Mouse (Mus musculus) cerebellum, adult 8-10 months (tissue): Measurements from ENCODE around the gene Dock10.

Source experiments
- DNase-seq: peaks from one replicate; pipeline ENCODE4 v3.0.0; 2022

The Dock10 gene

DNA sequence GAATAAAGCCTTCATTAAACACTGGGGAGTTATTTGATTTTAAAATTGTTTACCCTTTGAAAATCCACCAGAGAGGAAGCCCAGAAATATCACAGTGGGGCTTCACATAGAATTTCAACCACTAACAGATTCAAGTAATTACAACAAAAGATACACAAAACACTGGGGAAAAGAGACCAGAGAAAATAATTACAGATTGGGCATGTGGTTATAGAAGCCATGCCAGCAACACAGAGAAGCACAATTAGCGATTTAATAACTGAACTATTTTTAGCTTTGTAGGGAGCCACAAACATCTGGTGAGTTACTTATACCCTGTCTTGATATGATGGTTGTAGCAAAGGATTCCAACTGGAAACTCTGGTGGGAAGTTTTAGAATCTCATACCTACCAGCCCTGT lies 104.2 kb downstream of the Dock10 start:
- no peak for DNase-seq

DNA sequence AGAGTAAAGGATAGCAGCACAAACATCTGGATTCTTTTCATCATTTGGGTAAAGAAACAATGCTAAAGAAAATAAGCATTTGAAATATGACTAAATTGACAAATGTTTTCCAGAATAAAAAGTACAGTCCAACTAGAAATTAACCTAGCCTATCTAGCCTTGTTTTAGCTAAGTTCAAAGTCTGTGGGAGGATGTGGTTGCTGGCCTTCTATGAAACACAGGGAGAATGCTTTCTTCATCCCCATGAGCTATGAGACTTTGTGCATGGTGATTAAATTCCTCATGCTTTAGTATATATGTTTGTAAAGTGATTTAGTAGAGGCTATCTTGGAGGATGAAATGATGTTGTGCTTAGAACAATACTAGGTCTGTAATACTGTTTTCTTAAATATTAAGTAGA lies 105.5 kb downstream of the Dock10 start:
- DNase-seq: no peak

DNA sequence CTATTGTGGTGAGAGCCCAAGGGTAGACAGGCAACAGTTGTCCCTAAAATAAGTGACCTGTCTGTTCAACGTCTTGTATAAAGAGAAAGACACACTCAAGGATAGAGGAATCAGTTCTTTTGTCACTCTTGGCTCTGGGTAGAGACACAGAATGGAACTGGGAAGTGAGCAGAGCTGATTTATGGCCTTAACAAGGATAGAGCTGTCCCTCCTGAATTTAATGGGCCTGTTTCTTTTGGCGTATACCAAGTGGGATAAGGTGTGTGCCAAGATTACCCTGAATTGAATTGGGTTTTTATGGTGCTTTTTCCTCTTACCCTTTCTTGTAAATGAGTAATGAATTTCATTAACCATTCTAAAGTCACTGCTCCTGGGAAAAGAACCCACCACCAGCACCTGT lies 106.2 kb downstream of the Dock10 start:
- DNase-seq: no peak

DNA sequence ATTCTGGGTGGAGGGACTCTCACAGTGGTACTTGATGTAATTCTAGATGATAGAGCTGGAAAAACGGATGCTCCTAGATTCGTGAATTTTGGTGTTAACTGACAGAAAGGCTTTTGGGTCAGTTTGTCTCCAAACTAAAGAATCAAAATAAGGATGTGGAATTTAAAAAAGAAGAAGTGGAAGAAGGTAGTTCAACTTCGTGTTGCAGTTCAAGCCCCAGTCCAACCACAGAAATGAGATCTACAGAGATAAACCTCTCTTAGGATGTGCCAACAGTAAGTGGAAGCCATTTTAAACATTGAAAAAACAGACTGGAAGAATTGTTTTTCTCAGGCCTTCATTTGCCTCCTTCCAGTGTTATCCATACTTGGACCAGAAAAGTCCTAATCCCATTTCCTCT lies 111.7 kb downstream of the Dock10 start:
- DNase-seq: no peak

DNA sequence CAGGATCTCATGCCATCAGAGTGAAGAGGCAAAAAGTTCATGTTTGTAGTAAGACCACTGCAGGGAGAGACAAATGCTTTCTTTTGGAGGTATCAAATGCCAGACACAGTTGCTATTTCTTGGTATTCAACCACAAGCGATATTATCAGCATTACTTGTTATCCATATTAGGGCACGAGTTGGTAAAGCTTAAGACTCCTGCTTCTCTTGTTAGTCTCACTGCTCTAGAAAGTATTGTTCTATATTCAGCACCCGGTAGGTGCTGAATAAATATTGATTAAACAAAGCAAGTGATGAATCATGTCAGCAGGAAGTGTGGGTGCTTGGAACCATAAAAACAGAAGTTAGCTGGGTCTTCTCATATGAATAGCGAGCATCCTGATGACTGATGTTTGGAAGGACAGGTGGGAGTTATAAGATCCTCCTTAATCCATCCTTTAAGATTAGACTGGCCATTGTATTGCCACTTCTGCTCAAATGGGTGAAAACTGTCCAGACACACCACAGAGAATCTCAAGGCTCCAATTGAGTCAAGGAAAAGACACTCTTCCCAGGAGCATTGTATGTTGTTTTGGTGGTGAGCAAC lies 114.4 kb downstream of the Dock10 start:
- no peak for DNase-seq

DNA sequence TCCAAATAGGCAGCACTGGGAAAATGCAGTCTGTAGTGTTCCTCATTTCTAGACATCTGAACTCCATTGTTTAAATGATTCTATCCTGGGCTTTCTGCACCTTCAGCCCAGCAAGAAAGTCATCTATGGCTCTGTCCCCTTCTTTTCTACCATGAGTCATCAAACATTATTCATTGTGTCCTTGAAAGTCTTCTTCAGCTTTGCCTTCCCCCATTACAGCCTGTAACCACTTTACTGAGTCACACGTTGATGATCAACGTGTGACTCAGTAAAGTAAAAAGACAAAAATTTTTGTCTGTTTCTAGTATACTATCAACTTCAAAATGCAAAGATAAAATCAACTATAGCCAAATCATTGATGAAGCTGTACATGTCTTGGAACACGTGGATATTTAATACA lies 116.5 kb downstream of the Dock10 start:
- no peak for DNase-seq

DNA sequence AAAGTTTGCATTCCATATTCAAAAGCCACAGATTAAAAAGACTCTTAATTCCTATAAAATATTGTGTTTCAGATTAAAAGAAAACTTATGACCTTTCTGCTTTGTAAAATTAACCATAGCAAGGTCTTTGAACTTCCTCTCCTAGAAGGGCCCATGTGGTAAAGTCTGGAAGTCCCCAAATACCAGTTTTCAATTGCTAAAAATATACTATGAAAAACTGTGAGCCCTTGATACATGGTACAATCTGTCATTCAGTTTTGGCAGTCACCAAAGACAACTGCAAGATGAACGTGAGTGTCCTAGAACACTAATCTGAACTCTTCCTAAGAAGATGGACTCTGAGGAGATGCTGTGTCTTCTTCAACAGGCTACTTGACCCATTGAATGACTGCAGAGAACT lies 117.0 kb downstream of the Dock10 start:
- no peak for DNase-seq

DNA sequence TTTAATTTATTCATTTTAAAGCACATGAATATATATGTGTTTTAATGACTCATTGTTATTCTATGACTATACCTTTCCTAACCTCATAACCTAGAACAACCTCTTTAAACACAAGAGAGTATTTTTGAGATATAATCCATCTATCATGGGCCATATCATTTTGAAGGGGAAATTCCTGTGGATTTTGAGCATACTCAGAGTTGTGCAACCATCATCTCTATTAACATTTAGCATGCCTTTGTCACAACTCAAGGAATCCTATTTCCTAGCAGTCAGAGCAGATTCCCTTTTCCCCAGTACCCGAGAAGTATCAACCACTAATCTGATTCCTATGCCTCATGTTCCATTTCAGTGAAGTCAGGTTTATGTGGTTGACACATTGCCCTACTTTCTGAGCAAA lies 118.8 kb downstream of the Dock10 start:
- no peak for DNase-seq

DNA sequence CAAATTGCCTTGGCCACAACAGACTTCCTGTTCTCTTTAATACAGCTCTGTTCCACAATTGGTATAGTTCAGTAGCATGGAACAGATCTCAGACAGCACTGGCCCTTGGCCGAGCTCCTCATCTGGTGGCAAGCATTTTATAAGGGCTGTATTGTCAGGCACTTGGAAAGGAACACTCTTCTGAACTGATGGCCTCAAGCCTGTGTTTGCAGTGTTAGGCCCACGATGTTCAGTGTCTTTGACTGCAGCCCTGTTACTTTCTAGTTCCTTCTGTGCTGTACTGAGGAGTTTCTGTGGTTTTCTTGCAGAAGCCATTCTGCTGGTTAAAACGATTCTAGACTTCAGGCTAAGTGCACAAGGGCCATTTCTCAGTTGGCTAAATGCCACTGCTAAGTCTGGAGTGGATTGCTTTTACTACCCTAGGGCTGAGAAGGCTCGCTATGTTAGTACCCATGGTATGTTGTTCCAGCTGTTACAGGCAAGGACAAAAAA lies 121.1 kb downstream of the Dock10 start:
- peak; percentile 1 for DNase-seq

DNA sequence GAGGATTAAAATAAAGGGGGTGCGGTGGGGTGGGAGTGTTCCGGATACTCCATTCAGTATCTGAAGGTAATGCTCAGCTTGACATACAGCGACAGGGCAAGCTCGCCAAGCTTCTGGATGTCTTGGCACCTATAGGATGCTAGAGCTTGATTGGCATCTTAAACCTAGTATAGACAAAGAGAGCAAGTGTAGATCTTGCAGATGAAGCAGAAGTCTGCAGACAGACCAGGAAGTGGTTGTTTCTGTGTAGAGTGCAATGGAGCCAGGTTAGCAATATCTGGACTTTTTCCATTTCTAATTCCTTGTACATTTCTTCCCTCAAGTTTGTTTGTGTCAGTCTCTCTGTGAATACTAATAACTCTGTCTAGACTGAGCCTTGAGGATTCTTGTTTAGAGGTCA lies 122.5 kb downstream of the Dock10 start:
- DNase-seq: no peak

DNA sequence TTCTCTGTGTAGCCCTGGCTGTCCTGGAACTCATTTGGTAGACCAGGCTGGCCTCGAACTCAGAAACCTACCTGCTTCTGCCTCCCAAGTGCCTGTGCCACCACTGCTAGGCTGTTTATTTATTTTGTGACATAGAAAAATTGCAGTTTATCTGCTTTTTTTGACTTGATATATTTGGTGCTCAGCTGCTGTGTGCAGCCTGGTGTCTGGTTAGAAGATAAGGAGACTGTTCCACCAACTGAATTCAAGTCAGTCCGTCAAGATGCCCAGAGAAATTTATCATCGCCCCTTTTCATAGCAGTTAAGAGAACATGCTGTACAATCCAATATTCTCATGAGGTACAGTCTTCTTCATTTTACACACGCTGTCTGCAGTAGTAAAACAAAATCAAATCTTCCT lies 124.8 kb downstream of the Dock10 start:
- DNase-seq: no peak

DNA sequence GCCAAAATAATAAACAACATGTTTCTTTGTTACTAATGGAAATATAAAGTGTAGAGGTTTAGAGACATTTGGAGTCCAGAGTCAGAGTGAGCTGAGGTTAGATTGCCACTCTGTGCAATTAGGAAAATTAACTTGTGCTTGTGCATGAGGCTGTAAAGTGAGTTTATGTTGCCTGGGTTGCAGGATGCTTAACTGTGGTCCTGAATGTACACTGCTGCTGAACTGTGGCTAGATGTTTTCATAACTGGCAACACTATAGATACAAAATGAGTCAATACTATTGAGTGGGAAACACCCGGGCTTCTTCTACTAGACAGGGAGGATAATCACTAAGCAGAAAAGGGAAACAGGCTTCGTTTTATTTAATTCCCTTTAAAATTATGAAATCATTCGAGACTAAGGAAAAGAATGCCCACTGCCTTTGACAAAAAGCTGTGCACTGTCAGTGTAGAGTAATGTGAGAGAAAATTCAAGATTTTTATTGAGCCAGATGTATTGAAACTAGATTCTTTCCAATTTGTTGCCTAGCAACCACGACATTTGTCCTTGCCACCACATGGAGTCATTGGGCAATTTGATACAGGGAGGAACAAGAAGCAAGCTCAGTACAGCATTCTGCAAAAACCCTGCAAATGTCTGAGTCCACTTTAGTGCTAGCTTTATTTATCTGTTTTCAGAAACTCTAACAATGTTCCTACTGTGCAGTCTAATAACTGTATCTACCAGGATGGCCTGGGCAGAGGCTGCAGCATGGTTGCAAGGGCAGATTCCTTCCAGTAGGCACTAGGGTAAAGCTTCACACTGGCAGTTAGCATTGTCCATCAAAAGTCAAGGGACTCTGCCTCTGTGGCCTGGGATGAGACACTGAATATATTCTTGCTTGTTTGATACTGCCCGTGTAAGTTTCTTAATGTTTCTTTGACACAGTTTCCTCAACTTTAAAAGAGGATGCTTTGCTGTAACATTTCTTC lies 127.9 kb downstream of the Dock10 start:
- DNase-seq: no peak

DNA sequence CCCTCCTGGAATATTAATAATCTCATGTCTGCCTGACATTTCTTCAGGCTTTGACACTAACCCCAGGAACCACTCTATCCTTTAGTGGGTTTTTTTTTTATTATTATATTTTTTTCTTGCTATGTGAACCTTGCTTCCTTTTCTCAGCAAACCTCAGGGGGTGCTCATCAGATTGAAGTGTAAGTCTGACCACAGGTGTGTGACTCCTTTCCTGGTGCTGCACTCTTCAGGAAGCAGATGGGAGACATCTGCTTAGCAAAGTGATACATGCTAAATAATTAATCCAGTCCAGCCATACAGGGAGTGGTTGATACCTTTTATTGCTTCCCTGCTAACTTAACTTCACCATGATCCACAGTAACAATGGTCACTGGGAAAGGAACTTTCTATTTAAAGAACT lies 130.3 kb downstream of the Dock10 start:
- no peak for DNase-seq

DNA sequence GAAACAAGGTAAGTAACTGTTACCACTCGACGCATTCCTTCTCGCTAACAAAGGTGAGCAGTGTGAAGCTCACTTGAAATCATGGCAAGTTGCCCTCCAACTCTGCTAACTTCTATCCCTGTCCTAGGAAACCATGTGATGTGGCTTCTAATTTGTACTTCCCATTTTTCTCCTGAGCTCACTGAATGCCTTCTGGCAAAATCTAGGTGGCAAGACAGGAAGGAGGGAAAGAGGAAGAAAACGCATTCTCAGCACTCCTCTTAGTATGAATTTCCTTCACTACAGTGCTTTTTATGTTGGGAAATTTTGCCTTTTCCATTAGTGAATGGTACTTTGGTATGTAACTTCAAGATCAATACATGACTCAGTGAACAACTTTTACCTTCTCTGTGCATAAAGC lies 131.5 kb downstream of the Dock10 start:
- DNase-seq: no peak

DNA sequence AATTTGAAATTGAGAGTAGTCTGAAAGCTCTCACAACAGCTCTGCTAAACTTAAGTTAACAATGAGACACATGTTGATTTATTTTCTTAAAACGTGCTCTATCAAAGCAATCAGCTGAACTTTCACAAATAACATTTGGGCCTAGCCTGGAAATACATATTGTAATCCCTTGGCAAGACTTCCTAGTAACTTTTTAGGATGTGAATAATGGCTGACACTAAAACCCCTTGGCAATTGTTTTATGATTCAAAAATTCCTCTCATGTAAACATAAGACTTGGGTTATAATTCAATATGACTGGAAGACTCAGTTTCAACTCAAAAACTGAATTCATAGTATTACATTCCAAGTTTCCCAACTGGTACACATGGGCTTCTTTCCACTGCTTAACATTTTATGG lies 133.0 kb downstream of the Dock10 start:
- no peak for DNase-seq

DNA sequence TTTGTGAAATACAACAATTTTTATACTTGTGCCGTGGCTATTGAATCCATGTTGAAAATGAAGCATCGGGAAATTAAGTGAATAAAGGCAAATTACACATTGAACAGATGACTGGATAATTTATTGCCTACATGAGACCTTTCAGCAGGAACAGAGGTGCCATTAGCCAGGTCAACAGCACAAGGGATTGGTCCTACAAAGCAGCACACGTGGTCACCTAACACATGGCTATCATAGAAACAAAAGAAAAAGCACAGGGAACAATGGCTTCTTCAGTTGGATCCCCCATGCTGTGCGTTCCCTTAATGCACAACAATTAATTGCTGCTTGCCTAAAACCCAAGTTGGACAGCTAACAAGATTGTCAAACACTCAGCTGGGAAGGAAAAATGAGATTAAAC lies 133.8 kb downstream of the Dock10 start:
- DNase-seq: no peak

DNA sequence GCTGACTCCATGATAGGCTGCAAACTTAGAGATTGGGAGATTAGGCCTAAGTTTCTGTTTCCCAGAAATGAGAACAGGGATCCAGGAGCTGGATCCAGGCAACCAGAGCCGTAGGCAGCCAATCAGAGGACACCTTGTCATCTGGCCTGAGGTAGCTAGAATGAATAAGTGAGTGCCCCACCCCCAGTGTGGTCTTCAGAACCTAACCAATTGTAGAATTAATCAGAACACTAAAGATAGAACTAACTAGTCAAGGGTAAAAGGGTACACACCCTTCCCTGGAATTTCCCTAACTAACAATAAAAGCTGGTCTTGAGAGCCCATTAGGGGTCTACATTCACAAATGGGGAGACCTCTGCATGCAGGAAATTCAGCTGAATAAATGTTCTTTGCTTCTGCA lies 135.7 kb downstream of the Dock10 start:
- no peak for DNase-seq

DNA sequence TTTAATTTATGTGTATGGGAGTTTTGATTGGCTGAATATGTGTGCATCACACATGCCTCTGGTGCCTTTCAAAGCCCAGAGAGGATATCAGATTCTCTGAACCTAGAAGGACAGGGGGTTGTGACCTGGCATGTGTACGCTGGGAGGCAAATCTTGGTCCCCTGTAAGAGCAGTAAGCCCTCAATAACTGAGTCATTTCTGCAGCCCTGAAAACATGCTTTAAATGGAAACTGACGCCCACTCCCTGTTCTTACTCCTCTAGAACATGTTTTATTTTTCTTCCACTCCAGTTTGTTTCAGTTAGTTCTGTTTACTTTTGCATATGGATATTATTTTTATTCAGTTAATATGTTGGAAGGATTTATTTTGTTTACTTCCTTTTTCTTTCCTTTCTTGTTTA lies 139.2 kb downstream of the Dock10 start:
- no peak for DNase-seq

DNA sequence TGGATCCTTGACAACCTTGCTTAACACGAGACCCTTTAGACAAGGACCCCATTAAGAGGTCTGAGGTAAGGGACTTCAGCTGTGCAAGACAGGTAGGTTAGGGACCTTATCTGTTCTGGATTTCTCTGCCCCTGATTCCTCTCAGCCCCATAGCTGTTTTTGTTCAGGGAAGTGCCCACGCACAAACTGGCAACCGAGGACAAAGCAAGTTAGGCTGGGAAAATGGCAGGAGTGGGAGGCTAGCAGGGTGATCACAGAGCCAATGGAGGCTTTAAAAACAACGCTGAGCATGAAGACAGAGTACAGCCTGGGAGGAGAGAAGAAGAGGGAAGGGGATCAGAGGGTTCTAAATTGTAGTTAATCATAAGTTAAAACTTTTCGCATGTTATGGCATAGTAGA lies 141.7 kb downstream of the Dock10 start:
- no peak for DNase-seq

DNA sequence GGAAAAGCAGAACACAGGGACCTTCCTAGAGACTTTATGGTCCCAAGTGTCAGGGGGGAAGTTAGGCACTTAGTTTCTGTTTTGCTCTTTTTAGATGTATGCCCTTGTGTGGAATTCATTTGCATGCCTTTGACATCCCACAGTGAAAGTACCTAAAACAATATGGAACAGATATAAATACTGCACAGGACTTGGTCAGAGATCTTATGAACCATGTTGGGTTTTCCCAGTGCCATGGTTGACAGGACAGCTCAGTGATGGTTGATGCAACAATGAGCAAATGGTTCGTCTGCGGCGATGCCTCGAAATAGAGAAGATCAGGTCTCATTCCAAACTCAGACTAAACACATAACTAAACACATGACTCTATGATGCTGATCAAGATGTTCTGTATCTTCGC lies 143.6 kb downstream of the Dock10 start:
- DNase-seq: no peak

DNA sequence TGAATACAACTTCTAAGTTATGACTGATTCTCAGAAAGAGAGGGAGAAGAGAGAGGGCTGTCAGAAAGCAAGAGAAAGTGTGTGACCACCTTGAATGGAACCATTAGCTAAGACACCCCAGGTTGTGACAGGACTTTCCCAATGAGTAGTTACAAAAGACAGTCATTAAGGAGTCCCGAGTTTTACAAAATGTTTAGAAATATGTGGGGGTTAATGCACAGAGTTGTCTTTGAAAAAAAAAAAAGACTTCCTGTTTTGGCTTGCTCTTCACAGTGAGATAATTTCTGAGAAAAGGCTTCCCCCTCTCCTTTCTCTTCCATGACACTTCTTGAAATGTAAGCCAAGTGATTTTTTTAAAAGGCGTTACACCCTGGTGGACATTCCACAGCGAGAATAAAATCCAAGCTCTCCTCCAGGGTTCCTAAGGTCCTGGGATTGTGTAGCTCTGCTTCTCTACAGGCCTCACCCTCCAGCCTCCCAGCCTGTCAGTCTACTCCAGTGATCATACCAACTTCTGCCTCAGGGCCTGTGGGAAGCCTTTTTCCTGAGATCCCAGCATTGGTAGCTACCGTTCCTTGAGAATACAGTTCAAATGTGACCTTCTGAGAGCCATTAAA lies 144.8 kb downstream of the Dock10 start:
- DNase-seq: no peak

DNA sequence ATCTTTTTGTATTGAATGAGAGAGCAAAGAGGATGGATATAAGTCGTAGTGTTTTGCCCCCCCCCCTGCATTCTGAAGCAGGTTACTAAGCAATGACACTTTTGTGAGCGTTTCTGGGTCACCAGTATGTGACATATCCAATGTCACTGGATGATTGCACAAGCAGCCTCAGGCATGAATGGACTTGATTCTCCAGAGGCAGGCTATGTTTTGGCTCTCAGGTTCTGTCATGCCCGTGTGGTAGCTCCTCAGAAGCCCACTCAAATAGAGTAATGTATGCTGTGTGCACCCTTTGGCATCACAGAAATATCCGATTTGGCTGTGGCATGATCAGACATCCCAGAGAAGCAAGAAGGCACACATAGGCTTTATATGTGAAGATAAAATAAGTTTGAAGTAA lies 150.8 kb downstream of the Dock10 start:
- no peak for DNase-seq

DNA sequence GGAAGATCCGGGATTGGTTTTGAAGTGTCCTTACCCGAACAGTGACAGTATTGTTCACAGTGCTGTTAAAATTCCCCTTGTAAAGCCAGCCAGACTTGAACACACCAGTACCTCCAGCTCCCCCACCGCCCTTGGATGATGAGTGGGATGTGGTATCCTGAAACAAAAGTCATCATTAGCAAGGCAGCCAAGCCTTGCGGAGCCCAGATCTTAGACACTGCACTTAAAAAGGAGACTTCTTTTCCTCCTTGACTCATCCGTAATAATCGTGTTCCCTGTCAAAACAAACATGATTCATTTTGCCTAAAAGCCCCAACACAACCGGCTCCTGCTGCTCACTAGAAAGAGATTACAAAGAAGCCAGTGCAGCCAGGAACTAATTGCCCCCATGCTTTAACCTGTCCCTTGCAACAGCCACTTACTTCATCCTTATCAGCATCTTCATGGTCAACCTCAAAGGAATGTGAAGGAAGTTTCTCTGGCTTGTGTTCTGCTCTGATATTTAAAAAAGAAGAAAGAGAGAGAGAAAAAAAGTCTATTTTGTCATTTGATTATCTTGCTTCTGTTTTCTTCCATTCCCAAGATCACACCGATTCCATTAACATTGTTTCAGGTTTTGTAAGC lies 152.1 kb downstream of the Dock10 start:
- no peak for DNase-seq

DNA sequence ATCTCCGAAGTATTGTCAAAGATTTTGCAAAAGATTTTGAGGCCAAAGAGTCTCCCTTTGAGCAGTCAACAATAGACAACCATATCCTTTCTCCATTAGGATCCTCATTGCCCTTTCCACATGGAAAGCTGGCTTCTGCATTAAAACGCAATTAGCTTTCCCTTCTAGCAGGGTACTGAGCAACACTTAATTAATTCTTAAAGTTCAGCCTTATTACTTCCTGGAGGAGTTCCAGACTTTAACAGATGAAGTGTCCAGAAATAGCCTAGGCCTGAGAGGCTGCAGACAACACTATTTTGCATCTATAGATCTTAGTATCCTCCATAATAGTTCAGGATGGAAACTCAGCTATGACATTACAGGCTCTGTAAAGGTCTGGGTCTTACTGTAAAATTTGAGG lies 154.0 kb downstream of the Dock10 start:
- DNase-seq: no peak
